Mouse (Mus musculus): Measurements from ENCODE around the gene Calhm2.

The Calhm2 gene

DNA sequence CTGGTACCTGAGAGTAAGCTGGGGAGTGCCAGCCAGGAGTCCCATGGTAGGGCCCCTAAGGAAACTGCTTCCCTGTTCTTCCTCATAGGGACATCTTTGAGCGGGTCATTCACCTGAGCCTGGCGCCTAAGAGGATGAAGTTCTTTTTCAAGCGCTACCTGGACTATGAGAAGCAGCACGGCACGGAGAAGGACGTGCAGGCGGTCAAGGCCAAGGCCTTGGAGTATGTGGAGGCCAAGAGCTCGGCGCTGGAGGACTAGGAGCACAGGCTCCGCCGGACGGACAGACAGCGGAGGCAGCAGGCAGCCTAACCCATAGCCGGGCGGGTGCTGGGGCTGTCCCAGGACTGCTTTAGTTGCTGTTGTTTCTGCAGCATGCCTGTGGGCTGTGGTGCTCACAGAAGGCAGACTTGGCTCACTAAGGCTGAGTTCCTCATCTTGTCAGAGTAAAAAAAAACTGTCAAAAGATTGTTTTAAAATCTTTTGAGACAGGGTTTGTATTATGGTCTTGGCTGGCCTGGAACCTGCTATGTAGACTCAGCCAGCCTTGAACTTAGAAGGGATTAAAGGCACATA lies 7.5 kb downstream of the Calhm2 start:
- ChIA-PET CTCF (interaction anchor here in 2 of 4 experiments (0.6 kb wide), 2 partner anchors 47 to 206 kb away, joined by 3 read pairs; no protein-coding TSS in a partner anchor), POLR2A (interaction anchor here in 3 of 4 experiments (0.6 to 4.0 kb wide), 8 partner anchors 7 to 340 kb away, joined by 3 to 21 read pairs (median 4); partner anchors contain the start of genes Taf5 (in 2 of the 3), Pdcd11 (in 1 of the 3) and Usmg5 (in 1 of the 3))

- ChIA-PET POLR2A (interaction anchor here in 2 of 4 experiments (0.7 to 4.0 kb wide), 9 partner anchors 9 to 61 kb away, joined by 3 to 21 read pairs (median 4); partner anchors contain the start of genes Taf5 (in 2 of the 2), Calhm2 (in 1 of the 2), Pdcd11 (in 1 of the 2) and Usmg5 (in 1 of the 2)), CTCF (interaction anchor here in 1 of 4 experiments (0.6 to 4.2 kb wide), 4 partner anchors 8 to 40 kb away, joined by 3 to 18 read pairs (median 4); no protein-coding TSS in a partner anchor)
These were observed 9.3 kb downstream of the Calhm2 start for GRCm38 (mm10) chr19:47128835-47129234.

DNA sequence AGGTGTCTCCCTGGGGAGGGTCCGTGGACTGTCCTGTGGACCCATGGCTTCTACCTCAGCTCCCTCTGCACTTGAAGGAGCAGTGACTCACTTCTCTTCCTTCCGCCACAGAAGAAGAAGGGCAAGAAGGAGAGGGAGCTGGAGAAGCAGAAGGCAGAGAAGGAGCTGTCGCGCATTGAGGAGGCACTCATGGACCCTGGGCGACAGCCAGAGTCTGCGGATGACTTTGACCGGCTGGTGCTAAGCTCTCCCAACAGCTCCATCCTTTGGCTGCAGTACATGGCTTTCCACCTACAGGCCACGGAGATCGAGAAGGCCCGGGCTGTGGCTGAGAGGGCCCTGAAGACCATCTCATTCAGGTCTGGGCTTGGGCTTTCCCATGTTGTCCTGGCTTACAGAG lies 9.9 kb downstream of the Calhm2 start:
- ChIA-PET CTCF (interaction anchor here in 2 of 4 experiments (1.5 to 4.2 kb wide), 2 partner anchors 40 to 210 kb away, joined by 3 to 18 read pairs; no protein-coding TSS in a partner anchor), POLR2A (interaction anchor here in 3 of 4 experiments (0.6 to 4.0 kb wide), 10 partner anchors 9 to 560 kb away, joined by 3 to 21 read pairs (median 6); partner anchors contain the start of genes Calhm2 (in 2 of the 3), Pdcd11 (in 2 of the 3), Taf5 (in 2 of the 3) and Usmg5 (in 2 of the 3))

DNA sequence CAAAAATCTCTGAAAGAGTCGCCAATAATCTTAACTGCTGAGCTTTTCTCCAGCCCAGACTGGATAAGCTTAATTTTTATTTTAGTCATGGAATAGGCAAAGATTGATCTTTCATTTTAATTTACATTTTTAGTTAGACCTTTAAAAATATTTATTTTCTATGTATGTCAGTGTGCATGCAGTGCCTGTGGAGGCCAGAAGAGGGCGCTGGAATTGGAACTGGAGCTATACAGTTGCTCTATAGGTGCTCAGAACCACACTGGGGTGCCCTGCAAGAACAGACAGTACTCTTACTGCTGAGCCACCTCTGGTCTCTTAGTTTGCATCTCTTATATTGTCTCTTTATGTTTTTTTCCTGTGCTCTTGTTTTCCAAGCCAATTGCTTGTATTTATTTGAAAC lies 15.3 kb downstream of the Calhm2 start:
- POLR2A ChIA-PET = interaction anchor here in 3 of 4 experiments (0.9 to 2.2 kb wide), 11 partner anchors 9 to 72 kb away, joined by 3 to 14 read pairs (median 4); partner anchors contain the start of genes Calhm2 (in 1 of the 3), Pcgf6 (in 1 of the 3) and Taf5 (in 1 of the 3)
- CTCF ChIA-PET = interaction anchor here (0.5 to 2.4 kb wide), 40 partner anchors 9 to 424 kb away, joined by 3 to 23 read pairs (median 4); partner anchors contain the start of genes Pdcd11 (in 3 of the 4), Usmg5 (in 3 of the 4), Calhm1 (in 1 of the 4) and Calhm2 (in 1 of the 4)

- POLR2A ChIA-PET = interaction anchor here (0.9 to 2.5 kb wide), 9 partner anchors 8 to 106 kb away, joined by 3 to 9 read pairs (median 4); partner anchors contain the start of genes Taf5 (in 2 of the 4), Ina (in 1 of the 4) and Nt5c2 (in 1 of the 4)
- CTCF ChIA-PET = interaction anchor here (0.6 to 2.2 kb wide), 26 partner anchors 8 to 244 kb away, joined by 3 to 29 read pairs (median 5); partner anchors contain the start of genes Calhm1 (in 1 of the 4), Neurl1a (in 1 of the 4), Pdcd11 (in 1 of the 4) and Usmg5 (in 1 of the 4)
These were observed 17.0 kb downstream of the Calhm2 start for GRCm38 (mm10) chr19:47121054-47121453.

GRCm38 (mm10) chr19:47118634-47119033 lies 19.5 kb downstream of the Calhm2 start:
- ChIA-PET POLR2A (interaction anchor here in 1 of 4 experiments (1.2 kb wide), 1 partner anchor 33 kb away, joined by 3 read pairs; no protein-coding TSS in a partner anchor), CTCF (no interaction called here)

- CTCF ChIA-PET = interaction anchor here in 2 of 4 experiments (0.7 to 1.9 kb wide), 3 partner anchors 14 to 17 kb away, joined by 3 to 8 read pairs (median 3); no protein-coding TSS in a partner anchor
These were observed 33.3 kb downstream of the Calhm2 start for GRCm38 (mm10) chr19:47104641-47105271.

GRCm38 (mm10) chr19:47101080-47101479 lies 37.0 kb downstream of the Calhm2 start:
- POLR2A ChIA-PET = interaction anchor here in 3 of 4 experiments (0.6 to 1.9 kb wide), 4 partner anchors 10 to 515 kb away, joined by 3 to 9 read pairs (median 3); partner anchors contain the start of genes Pdcd11 (in 2 of the 3) and Usmg5 (in 2 of the 3)
- CTCF ChIA-PET = interaction anchor here in 1 of 4 experiments (0.9 kb wide), 1 partner anchor 20 kb away, joined by 3 read pairs; no protein-coding TSS in a partner anchor

More at GRCm38 (mm10) chr19:47104641-47105271, 33.3 kb downstream of the Calhm2 start:
- POLR2A ChIA-PET = interaction anchor here in 2 of 4 experiments (0.7 to 5.1 kb wide), 5 partner anchors 10 to 37 kb away, joined by 3 to 25 read pairs (median 3); partner anchors contain the start of genes Usmg5 (in 2 of the 2), Pdcd11 (in 1 of the 2) and Taf5 (in 1 of the 2)

- ChIA-PET CTCF (interaction anchor here in 3 of 4 experiments (0.5 to 1.4 kb wide), 15 partner anchors 11 to 580 kb away, joined by 3 to 10 read pairs (median 4); partner anchors contain the start of genes Taf5 (in 2 of the 3), Ina (in 1 of the 3) and Pcgf6 (in 1 of the 3)), POLR2A (interaction anchor here (0.5 to 5.0 kb wide), 75 partner anchors 7 to 696 kb away, joined by 3 to 83 read pairs (median 4); partner anchors contain the start of genes Neurl1a (in 3 of the 4), Taf5 (in 3 of the 4), Calhm2 (in 2 of the 4) and Ina (in 2 of the 4))
These were observed 47.4 kb downstream of the Calhm2 start, which contains the start of the genes Usmg5 and Pdcd11 for GRCm38 (mm10) chr19:47090550-47091156. Gene Usmg5, minus strand, starts transcription at chr19:47090647. Gene Pdcd11, plus strand, starts transcription at chr19:47090768.

GRCm38 (mm10) chr19:47089718-47090525 lies 48.2 kb downstream of the Calhm2 start:
- POLR2A ChIA-PET = interaction anchor here (0.5 to 5.0 kb wide), 74 partner anchors 7 to 695 kb away, joined by 3 to 83 read pairs (median 4); partner anchors contain the start of genes Ina (in 3 of the 4), Neurl1a (in 3 of the 4), Taf5 (in 3 of the 4) and Calhm2 (in 2 of the 4)
- CTCF ChIA-PET = interaction anchor here in 3 of 4 experiments (0.6 to 1.4 kb wide), 10 partner anchors 10 to 579 kb away, joined by 3 to 10 read pairs (median 4); partner anchors contain the start of genes Taf5 (in 2 of the 3), Ina (in 1 of the 3) and Pcgf6 (in 1 of the 3)

DNA sequence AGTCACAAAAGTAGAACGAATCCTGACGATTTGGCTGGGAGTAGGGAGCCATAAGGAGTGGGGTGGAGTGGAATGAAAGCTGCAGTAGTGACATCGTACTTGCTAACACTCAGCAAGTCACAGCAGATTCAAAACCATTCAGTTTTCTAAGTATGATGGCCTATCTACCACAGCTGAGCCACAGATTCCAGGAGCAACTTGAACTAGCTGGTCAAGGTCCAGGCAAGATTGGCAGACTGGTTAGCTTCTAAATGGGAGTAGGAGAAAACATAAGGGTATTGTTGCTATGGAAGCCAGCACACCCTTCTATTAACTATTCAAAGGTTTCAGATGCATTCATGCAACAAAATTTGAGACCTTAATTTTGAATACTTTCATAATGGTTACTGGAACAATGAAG lies 49.9 kb downstream of the Calhm2 start:
- POLR2A ChIA-PET = interaction anchor here in 3 of 4 experiments (0.8 to 5.0 kb wide), 10 partner anchors 8 to 90 kb away, joined by 3 to 83 read pairs (median 11); partner anchors contain the start of gene Taf5 (in 2 of the 3)
- CTCF ChIA-PET = no interaction called here

- CTCF ChIA-PET = interaction anchor here in 3 of 4 experiments (0.6 to 2.0 kb wide), 12 partner anchors 17 to 1037 kb away, joined by 3 to 11 read pairs (median 6); partner anchors contain the start of genes Pdcd11 (in 2 of the 3), Usmg5 (in 2 of the 3), Ina (in 1 of the 3) and Nt5c2 (in 1 of the 3)
- POLR2A ChIA-PET = interaction anchor here (0.6 to 3.6 kb wide), 122 partner anchors 8 to 739 kb away, joined by 3 to 115 read pairs (median 4); partner anchors contain the start of genes Nt5c2 (in 4 of the 4), Pcgf6 (in 4 of the 4), Ina (in 3 of the 4) and Pdcd11 (in 3 of the 4)
These were observed 70.0 kb downstream of the Calhm2 start for GRCm38 (mm10) chr19:47067924-47068611.

- ChIA-PET POLR2A (interaction anchor here (0.5 to 3.6 kb wide), 132 partner anchors 9 to 1993 kb away, joined by 3 to 115 read pairs (median 4); partner anchors contain the start of genes Nt5c2 (in 4 of the 4), Pcgf6 (in 4 of the 4), Ina (in 3 of the 4) and Pdcd11 (in 3 of the 4)), CTCF (interaction anchor here in 3 of 4 experiments (0.6 to 2.0 kb wide), 12 partner anchors 16 to 1037 kb away, joined by 3 to 11 read pairs (median 4); partner anchors contain the start of genes Pcgf6 (in 2 of the 3), Pdcd11 (in 2 of the 3), Usmg5 (in 2 of the 3) and Ina (in 1 of the 3))
These were observed 70.8 kb downstream of the Calhm2 start, which contains the start of gene Taf5 for GRCm38 (mm10) chr19:47067096-47067882. Gene Taf5, plus strand, starts transcription at chr19:47067746.

DNA sequence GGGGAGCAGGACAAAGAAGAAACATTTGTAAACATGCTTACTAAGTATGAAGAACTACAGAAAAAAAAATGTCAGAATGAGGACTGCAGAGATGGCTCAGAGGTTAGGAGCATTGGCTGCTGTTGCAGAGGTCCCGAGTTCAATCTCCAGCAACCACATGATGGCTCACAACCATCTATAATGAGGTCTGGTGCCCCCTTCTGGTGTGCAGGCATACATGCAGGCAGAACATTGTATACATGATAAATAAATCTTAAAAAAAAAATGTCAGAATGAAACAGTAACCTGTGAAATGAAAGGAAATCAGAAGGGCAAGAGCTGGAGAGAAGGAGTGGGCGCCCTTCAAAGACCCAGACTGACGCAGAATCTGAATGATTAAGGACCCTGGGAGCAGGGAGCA lies 72.2 kb downstream of the Calhm2 start:
- POLR2A ChIA-PET = interaction anchor here in 3 of 4 experiments (0.6 to 3.6 kb wide), 14 partner anchors 11 to 346 kb away, joined by 3 to 83 read pairs (median 12); partner anchors contain the start of genes Pdcd11 (in 2 of the 3), Usmg5 (in 2 of the 3), Ina (in 1 of the 3) and Nt5c2 (in 1 of the 3)
- CTCF ChIA-PET = interaction anchor here in 2 of 4 experiments (0.6 to 1.1 kb wide), 2 partner anchors 15 to 16 kb away, joined by 4 to 5 read pairs; partner anchors contain the start of gene Pcgf6 (in 1 of the 2)

Measured in embryonic stem cell, embryonic (primary cell).